Mouse (Mus musculus): Measurements from ENCODE around the gene Tmppe.

DNA sequence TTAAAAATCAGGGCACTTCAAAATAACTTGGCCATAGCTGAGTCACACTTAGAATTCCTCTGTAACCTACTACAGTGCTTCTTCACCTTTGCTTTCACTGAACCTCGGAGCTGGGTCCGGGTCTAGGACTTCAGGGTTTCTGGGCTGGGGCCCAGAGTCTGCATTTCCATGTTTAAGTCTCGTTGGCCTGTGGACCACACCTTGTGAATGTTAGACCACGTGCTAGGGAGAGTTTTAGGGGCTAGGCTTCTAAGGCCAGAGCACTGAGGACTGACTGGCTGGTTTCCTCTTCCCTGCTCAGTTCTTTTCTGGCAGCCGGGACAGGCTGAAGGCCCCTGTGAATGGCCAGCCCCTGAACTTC is 337 bp upstream of the Tmppe start:
- TF ChIP-seq POLR2A (IDR thresholded peaks at IDR 0.05; ENCODE audit: low read depth, low read length) (no peak), CTCF (conservative IDR thresholded peaks at IDR 0.05; ENCODE audit: insufficient read depth, insufficient read length, low read depth, low read length) (no peak)

All from kidney, adult 2 months (tissue).